Mouse (Mus musculus) left cerebral cortex, postnatal 4 days (tissue): ENCODE results near the gene Dlg1. TPM values are rescaled to one million over a fixed set of nuclear protein-coding genes. Genes with fewer than 3 reads are reported as not detected.

Experiments
- DNase-seq: peaks from one replicate; pipeline ENCODE4 v3.0.0-alpha.2; 2022
- intact Hi-C: fragments of 180-260 bp; cut with DNase I; formaldehyde crosslinking; loops from one replicate; pipeline ENCODE4 v1.15.1; 2025
- total RNA-seq, 2 experiments: library from RNA; stranded (reverse); gene quantifications; 2 replicates each; pipeline ENCODE4 v1.2.3; 2021

Gene Dlg1
- total RNA-seq, 2 experiments from 2014 or later = 51.2 TPM

DNA sequence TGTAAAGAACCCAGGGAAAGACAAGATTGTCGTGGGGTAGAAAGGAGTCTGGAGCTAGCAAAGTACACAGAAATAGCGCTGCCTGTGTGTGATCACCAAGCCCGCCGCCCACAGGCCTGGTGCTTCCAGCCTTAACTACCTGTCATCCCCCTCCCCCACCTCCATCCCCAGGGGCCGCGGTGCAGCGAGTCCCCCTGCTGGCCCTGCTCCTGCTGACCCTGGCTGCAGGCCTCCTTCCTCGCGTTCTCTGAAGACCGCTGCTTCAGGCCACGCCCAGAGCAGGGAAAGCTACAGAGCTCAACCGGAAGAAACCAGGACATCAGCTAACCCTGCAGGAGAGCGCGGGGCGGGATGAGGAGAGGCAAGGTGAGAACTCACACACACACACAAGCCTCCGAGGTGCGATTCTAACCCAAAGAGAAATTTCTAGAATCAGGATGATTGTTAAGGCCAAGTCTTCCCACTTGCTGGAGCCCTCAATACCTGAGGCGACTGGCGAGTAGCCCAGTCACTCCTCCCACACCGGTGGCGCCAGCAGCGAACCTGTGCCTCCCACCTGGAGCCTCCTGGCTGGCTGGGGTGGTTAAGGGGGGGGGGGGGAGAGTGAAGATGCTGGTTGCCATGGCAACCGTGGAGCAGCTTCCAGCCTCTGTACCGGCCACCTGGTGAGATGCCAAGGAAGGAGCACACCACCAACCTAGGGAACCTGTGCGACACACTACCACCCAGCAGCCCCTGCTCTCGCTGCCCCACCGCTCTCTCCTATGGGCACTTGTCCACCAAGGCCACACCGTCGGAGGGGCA, 233.9 kb downstream of the Dlg1 start:
- intact Hi-C loops = no loop called here
- peak; percentile 45 for DNase-seq

DNA sequence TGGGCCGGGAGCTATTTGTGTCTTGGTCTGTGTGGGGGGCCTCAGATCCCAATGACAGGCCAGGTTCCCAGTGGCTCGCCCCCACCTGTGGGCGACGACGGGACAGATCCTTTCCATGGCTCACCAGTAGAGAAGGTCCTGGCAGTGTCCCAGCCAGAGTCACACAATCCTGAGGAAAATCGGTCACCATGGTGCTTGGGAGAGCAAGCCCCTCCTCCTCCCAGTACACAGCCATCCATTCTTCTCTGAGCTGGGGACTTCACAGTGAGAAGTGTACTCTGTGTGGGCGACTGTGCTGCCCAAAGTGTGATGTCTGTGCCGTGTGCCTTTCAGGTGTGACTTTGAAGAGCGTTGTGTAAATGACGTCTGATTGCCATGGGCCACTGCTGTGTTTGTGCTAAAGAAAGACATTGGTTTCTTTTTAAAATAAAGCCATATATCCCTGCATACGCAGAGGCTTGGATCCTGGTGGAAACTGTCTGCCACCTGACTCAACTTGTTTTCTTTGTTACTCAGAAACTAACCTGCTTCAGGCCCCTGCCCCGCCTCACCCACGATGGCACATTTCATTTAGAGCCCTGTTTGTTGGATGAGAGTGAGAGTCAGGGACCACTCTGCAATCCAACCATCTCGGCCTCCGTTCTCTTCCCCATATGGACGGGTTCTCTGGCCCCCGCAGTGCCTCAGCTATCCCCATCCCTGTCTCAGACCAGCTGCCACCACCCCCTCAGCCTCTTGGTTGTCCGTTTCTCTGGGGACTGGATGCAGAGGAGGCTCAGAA, 235.5 kb downstream of the Dlg1 start:
- intact Hi-C loops = no loop called here
- peak; percentile 80 for DNase-seq

DNA sequence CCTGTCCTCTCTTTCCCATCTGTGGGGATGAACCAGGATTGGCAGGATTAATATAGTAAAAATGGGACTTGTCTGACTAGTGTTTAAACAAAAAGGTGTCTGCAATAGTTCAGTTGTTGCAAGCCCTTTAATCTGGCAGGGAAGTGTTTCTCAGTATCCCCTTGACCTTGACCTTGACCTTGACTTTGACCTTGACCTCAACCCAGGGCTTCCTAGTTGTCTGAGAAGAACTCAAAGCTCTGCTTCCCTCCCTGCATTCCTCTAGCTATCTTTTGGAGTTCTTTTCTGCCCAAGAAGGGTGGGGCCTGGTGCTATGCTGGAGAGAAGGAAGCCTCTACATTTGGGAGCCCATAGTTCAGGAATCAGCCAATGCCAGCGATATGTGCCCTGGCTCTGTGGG, 238.6 kb downstream of the Dlg1 start:
- DNase-seq = no peak

DNA sequence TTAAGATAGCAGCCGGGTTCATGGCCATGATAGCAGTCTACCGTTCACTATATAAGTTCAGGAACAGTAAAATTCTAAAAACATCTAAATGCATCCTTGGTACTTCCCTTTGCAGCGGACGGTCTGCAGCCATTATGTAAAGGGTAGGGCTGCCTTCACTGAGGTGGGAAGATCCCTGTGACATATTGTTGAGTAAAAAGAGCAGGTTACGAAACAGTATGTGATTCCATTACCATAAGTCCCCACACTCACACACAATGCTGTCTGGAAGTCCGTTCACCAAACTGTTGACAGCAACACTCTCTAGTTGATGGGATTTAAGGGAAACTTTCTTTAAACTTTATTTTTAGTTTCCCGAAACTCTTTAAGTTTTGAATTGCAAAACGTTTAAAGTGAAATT, 240.0 kb downstream of the Dlg1 start:
- DNase-seq = no peak
- intact Hi-C loops = no loop called here

More for the DNA sequence above, 238.6 kb downstream of the Dlg1 start:
- intact Hi-C loops = no loop called here

DNA sequence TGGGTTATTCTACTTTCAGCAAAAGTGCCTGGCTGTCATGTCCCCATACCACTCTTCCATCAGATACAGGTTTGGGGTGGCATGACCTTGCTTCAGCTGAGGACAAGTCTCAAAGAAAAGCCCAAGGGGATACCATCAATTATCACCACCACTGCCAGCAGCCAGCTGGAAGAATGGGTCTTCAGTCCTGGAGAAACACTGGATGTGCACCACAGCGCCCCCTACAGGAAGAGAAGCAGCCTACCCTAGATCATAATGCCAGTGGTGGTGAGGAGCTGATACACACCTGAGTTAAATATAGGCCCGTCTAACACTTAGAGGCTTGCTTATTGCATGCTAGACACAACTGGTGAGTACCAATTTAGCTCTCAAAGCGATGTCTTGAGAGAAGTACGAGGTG, 242.1 kb downstream of the Dlg1 start:
- intact Hi-C loops = no loop called here
- DNase-seq = no peak

DNA sequence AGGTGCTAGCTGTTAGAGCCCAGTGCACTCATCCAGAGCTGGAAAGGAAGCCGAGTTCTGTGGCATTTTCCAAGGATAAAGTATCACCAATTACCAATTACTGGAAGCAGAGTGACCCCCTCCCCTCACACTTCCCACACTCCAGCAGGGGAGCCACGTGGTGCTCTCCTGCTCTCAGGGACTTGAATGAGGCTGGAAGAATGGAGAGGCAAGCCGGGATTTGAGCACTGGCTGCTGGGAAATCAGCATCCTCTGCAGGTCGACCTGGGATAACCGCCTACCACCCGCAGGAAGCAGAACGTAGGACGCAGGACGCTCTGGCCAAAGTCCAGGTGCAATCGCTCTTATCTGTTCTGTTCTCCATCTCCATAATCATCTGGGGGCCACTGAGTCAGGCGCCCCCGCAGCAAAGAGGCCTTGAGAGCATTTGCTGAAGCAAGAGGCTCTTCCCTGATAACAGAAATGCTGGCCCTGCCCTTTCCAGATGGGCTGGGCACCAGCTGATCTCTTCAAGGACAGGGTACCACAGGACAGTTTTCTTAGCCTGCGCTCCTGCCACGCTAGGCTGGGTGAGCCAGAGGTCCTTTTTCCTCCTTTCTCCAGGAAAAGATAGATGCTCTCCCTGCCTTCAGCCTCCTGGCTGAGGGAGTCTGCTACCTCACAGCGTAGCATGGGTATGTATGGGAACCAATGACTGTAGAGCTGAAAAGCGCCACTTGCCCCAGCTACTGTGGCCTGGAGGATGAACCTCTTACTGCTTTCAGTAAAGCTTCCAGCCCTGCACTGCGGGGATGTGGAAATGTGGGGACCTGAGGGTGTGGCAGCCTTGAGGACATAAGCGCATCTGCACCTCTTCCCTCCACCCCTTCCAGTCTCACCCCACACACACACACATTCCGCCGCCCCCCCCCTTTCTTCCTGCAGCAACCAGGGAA, 242.9 kb downstream of the Dlg1 start:
- DNase-seq = no peak
- intact Hi-C loops = no loop called here

DNA sequence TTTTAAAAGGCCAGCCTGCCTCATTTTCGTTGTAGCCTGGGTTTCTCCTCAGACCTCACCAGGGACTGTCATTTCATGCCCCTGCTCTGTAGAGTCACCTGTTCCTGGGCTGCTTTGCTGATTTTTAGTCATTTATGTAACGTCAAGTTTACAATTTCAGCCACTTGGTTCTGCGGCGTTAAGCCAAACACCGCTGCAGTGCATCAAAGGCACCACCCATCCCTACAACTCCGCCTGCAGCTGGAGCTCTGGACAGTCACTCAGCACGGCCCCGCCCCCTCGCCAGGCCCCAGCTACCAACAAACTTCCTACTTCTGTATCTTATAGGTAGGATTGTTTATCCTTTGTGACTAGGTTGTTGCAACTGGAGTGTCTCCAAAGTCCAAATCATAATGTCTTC, 243.7 kb downstream of the Dlg1 start:
- intact Hi-C loops = no loop called here
- no peak for DNase-seq

DNA sequence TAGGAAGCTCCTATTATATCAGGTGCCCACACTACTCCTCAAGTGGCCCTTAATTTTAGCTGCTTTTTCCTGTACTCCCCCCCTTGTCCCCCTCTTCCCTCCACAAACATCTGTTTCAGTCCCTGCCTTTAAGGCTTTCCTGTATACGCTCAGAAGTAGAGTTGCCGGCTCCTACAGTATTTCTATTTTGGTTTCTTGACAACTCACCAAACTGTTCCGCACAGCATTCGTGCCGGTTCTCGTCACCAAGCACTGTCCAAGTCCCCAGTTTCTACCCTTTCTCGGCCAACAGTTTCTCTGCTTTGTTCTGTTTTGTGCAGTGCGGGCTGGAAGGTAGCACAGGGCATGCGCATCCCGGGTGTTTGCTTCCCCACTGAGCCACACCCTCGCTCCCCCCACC, 245.7 kb downstream of the Dlg1 start:
- intact Hi-C loops = no loop called here
- no peak for DNase-seq

DNA sequence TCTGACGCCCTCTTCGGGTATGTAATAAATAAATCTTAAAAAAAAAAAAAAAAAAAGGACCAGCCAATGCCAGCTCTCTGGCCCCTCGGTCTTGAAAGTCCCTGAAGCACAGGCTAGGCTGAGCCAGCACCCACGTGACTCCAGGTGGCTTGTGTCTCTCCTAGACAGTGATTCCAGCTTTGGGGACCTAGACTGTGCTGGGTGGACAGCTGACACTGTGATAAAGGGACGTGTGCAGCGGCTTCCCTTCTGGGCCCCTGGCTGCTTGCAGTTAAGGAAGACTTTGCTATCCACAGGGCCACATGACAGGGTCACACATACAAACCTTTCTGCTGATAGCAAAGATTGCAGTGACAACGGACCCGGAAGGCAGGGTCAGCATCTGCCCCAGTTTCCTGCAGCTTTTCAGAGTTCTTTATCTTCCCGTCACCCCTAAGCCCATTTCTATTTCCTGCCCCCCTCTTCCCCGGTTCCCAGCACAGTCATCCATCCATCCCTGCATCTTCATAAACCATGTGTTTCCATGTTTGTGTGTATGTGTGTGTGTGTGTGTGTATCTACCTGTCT, 247.1 kb downstream of the Dlg1 start:
- intact Hi-C loops = loop anchor here (10.0 kb wide), 1 partner anchor 446 kb away; no protein-coding TSS in a partner anchor
- DNase-seq = no peak

DNA sequence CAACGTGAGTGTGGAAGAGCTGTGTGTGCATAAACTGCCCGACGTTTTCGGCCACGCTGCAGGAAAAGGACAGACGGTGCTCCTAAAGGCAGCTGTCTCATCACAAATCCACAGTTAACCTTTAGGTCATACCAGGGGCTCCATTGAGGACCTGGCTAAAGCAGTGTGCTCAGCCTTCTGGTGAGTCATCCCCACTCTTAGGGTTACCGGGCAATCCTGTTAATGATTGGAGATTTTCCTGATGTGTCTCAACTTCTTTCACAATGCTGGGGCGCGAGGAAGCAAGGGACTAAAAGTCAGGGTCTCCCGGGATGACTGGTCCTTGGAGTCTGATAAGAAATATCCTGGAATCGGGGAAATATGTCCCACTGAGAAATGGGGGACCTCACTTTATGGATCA, 254.5 kb downstream of the Dlg1 start:
- DNase-seq = no peak
- intact Hi-C loops = loop anchor here (1.0 to 10.0 kb wide), 3 partner anchors 39 to 453 kb away; partner anchors contain the start of gene Meltf

DNA sequence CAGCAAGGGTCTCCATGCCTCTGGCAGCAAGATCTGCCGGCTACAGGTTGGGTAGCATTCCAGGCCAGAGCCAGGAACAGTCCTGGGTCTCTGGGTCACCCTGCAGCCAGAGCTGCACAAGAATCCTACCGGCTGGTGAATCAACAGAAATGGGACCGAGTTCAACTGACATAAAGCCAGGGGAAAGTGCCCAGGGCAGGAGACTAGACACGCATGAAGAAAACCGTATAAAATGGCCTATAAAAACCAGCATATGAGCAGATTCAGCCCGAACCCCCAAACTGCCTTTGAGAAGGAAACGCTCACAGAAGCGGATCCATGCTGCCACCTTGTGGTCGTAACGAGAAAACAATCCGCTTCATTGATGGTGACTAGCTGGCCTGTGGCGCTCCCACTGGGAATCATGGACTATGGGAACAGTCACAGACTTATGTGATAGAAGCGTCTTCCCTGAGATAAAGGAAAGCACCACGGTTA, 255.0 kb downstream of the Dlg1 start:
- intact Hi-C loops = loop anchor here (1.0 to 10.0 kb wide), 3 partner anchors 40 to 453 kb away; partner anchors contain the start of gene Meltf
- DNase-seq = peak; percentile 84

DNA sequence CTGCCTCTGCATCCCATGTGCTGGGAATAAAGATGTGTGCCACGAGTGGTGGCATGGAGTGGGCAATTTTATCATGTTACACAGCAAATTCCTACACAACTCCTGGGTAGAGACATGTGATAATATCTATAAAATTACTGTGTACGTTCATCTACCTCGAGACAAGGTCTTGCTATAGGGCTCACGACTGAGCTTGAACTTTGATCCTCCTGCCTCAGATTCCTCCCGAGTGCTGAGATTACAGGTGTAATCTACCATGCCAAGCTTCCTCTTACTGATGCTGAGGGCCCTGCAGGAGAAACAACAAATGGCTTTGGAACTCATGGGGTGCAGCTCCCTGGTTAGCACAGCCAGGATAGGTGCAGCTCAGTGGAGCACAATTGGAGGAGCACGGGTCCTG, 261.1 kb downstream of the Dlg1 start:
- intact Hi-C loops = no loop called here
- DNase-seq = no peak

Other genes with a start within 250 kb of the Dlg1 start
- 100 to 1,000 TPM; 259 to 272 TPM for gene Bdh1, start 241.2 kb upstream of the Dlg1 start, total RNA-seq
- gene Meltf, start 215.4 kb downstream of the Dlg1 start, total RNA-seq = under 1 TPM; 0.30 to 0.56 TPM